Mouse (Mus musculus): ENCODE measurements around the gene Arhgef17.
A peak's percentile ranks its signal among the peaks of the same experiment; 100 is the strongest.
"Not testable (repeated sequence)": the region's sequence is repeated elsewhere in the genome, so short reads cannot be mapped to it uniquely, and the experiment has no call there.

The Arhgef17 gene

GRCm38 (mm10) chr7:100869877-100870629 is 61.9 kb downstream of the Arhgef17 start:
- no peak for DNase-seq

GRCm38 (mm10) chr7:100868551-100868950 is 63.4 kb downstream of the Arhgef17 start:
- DNase-seq, result no peak

GRCm38 (mm10) chr7:100867561-100867960 is 64.3 kb downstream of the Arhgef17 start:
- DNase-seq, result no peak

GRCm38 (mm10) chr7:100866675-100867074 is 65.2 kb downstream of the Arhgef17 start:
- DNase-seq, result peak; percentile 76

- peak; percentile 94 for DNase-seq
Measured at GRCm38 (mm10) chr7:100862828-100863638, 68.9 kb downstream of the Arhgef17 start, which contains the start of gene Relt. Gene Relt (minus strand): TSS chr7:100863446.

- no peak for DNase-seq
Measured at GRCm38 (mm10) chr7:100862353-100862752, 69.6 kb downstream of the Arhgef17 start.

GRCm38 (mm10) chr7:100861209-100861608 is 70.7 kb downstream of the Arhgef17 start:
- no peak for DNase-seq

- no peak for DNase-seq
Measured at GRCm38 (mm10) chr7:100860450-100860849, 71.5 kb downstream of the Arhgef17 start.

- DNase-seq, result no peak
Measured at GRCm38 (mm10) chr7:100855795-100856573, 75.9 kb downstream of the Arhgef17 start.

- DNase-seq, result no peak
Measured at GRCm38 (mm10) chr7:100855300-100855699, 76.6 kb downstream of the Arhgef17 start.

- DNase-seq, result no peak
Measured at GRCm38 (mm10) chr7:100854861-100855260, 77.0 kb downstream of the Arhgef17 start.

- no peak for DNase-seq
Measured at GRCm38 (mm10) chr7:100854137-100854814, 77.6 kb downstream of the Arhgef17 start.

- DNase-seq, result no peak
Measured at GRCm38 (mm10) chr7:100853396-100853795, 78.5 kb downstream of the Arhgef17 start.

GRCm38 (mm10) chr7:100851481-100852356 is 80.2 kb downstream of the Arhgef17 start:
- DNase-seq, result no peak

- no peak for DNase-seq
Measured at GRCm38 (mm10) chr7:100849508-100849907, 82.4 kb downstream of the Arhgef17 start.

- peak; percentile 63 for DNase-seq
Measured at GRCm38 (mm10) chr7:100848744-100849143, 83.2 kb downstream of the Arhgef17 start.

GRCm38 (mm10) chr7:100847131-100847530 is 84.8 kb downstream of the Arhgef17 start:
- no peak for DNase-seq

GRCm38 (mm10) chr7:100846033-100846432 is 85.9 kb downstream of the Arhgef17 start:
- DNase-seq, result not testable (repeated sequence)

- DNase-seq, result no peak
Measured at GRCm38 (mm10) chr7:100845412-100845811, 86.5 kb downstream of the Arhgef17 start.

GRCm38 (mm10) chr7:100845026-100845400 is 86.9 kb downstream of the Arhgef17 start:
- no peak for DNase-seq

- no peak for DNase-seq
Measured at GRCm38 (mm10) chr7:100844385-100845025, 87.4 kb downstream of the Arhgef17 start.
